Mouse (Mus musculus): ENCODE measurements at regions not wholly inside any gene's neighbourhood (a gene's known extent, or its start where the extent isn't known, plus 50 kb on each side); places are given as distances from the start of the nearest gene placed in this dataset.

- TF ChIP-seq POLR2A (IDR thresholded peaks at IDR 0.05; ENCODE audit: control insufficient read depth in 1 of 2, insufficient read depth in 1 of 2, low read depth in 1 of 2, low read length in 2 of 2, poor library complexity in 1 of 2): no peak
- TF ChIP-seq MAX (IDR thresholded peaks at IDR 0.05; ENCODE audit: low read length): no peak
- no peak for TF ChIP-seq ZNF384 (IDR thresholded peaks at IDR 0.05; ENCODE audit: low read depth, low read length)
- no peak for TF ChIP-seq ELF1 (IDR thresholded peaks at IDR 0.05; ENCODE audit: low read depth, low read length)
- TF ChIP-seq EP300 (IDR thresholded peaks at IDR 0.05; ENCODE audit: low read depth in 1 of 2, low read length in 2 of 2): no peak
- TF ChIP-seq CHD2 (IDR thresholded peaks at IDR 0.05; ENCODE audit: low read length): no peak
- TF ChIP-seq CTCF (IDR thresholded peaks at IDR 0.05 in 2 of 3, conservative IDR thresholded peaks at IDR 0.05 in 1 of 3; ENCODE audit: control insufficient read depth in 1 of 3, insufficient read depth in 1 of 3, low read depth in 2 of 3, low read length in 3 of 3, poor library complexity in 1 of 3, severe bottlenecking in 1 of 3): no peak
- no peak for TF ChIP-seq ZMIZ1 (IDR thresholded peaks at IDR 0.05; ENCODE audit: low read depth, low read length)
- TF ChIP-seq GATA1 (IDR thresholded peaks at IDR 0.05; ENCODE audit: low read depth, low read length): no peak
Observed at GRCm38 (mm10) chr9:50005757-50006576, 207.2 kb upstream of the Ncam1 start.

All from MEL (cell line).